Mouse (Mus musculus): ENCODE measurements around the gene Scarb1.

- TF ChIP-seq CTCF (IDR thresholded peaks at IDR 0.05; ENCODE audit: borderline replicate concordance, extremely low read depth, insufficient read depth, insufficient read length) (peak; percentile 99), POLR2A (IDR thresholded peaks at IDR 0.05; ENCODE audit: borderline replicate concordance, extremely low read depth, insufficient read depth, insufficient read length, poor library complexity, severe bottlenecking) (no peak)
Measured at GRCm38 (mm10) chr5:125270587-125271130, 70.2 kb downstream of the Scarb1 start.
